Mouse (Mus musculus) lung, embryonic 14.5 days (tissue): ENCODE results near the gene Abhd16b. TPM values are rescaled to one million over a fixed set of nuclear protein-coding genes. Genes with fewer than 3 reads are reported as not detected.

Experiments
- ATAC-seq: fragments of 200-750 bp; cut with Nextera tagmentation; 2 replicates; pipeline ENCODE4 v1.8.0; 2017; ENCODE audit warnings: mild to moderate bottlenecking, moderate TSS enrichment, moderate library complexity; ENCODE audit not compliant: insufficient read depth
- DNase-seq: peaks from one replicate; pipeline ENCODE4 v3.0.0-alpha.2; 2015
- H3K27ac ChIP-seq: fragments of 300-500 bp; sonication (generic); 2 replicates; pipeline ENCODE4 v1.5.1; 2014; ENCODE audit warnings: low read depth, mild to moderate bottlenecking, moderate library complexity
- H3K27me3 ChIP-seq: fragments of 300-500 bp; sonication (generic); 2 replicates; pipeline ENCODE4 v1.6.1; 2014; ENCODE audit warnings: low read length, control low read depth; ENCODE audit not compliant: insufficient read depth
- H3K36me3 ChIP-seq: fragments of 300-500 bp; sonication (generic); 2 replicates; pipeline ENCODE4 v1.6.1; 2014; ENCODE audit warnings: control low read depth; ENCODE audit not compliant: insufficient read depth
- H3K4me1 ChIP-seq: fragments of 300-500 bp; sonication (generic); 2 replicates; pipeline ENCODE4 v1.6.1; 2014; ENCODE audit warnings: antibody characterized with exemption, control low read depth; ENCODE audit not compliant: insufficient read depth
- H3K4me2 ChIP-seq: fragments of 300-500 bp; sonication (generic); 2 replicates; pipeline ENCODE4 v1.6.1; 2014; ENCODE audit warnings: mild to moderate bottlenecking
- H3K4me3 ChIP-seq: fragments of 300-500 bp; sonication (generic); 2 replicates; pipeline ENCODE4 v1.5.1; 2014; ENCODE audit warnings: low read depth, low read length
- H3K9ac ChIP-seq: fragments of 300-500 bp; sonication (generic); 2 replicates; pipeline ENCODE4 v1.6.1; 2014
- H3K9me3 ChIP-seq: fragments of 300-500 bp; sonication (generic); 2 replicates; pipeline ENCODE4 v1.6.1; 2016; ENCODE audit warnings: low read depth, low read length, control low read depth
- CTCF ChIP-seq: IDR thresholded peaks from 2 replicates; pipeline ENCODE4 v1.5.1; 2016; ENCODE audit warnings: antibody characterized with exemption, low read depth
- WGBS: fragments of 180-500 bp; shearing (Covaris S2); extraction: QIAGEN DNeasy Blood & Tissue Kit; methylation state at CpG from one replicate; pipeline ENCODE4 v1.1.7; 2014; 5-methylcytosine and 5-hydroxymethylcytosine counted together
- polyA plus RNA-seq: library from polyadenylated mRNA; unstranded; fragments of >200 nt; fragmentation: Nextera tagmentation; extraction: Ambion mirVana; gene quantifications from 2 replicates; pipeline ENCODE4 v1.2.1, GENCODE M21; 2014

Gene Abhd16b
- polyA plus RNA-seq: 0.13 and 0.24 TPM in 2 replicates

- H3K36me3 ChIP-seq: no peaks in the 10 kb centered on the region
- TF ChIP-seq CTCF: no peak
- WGBS: 78% methylated on average over 31 of the region's 31 CpGs
Observed at GRCm38 (mm10) chr2:181493156-181493927, at the start of gene Abhd16b. Abhd16b (plus strand) TSS chr2:181493206.

GRCm38 (mm10) chr2:181452181-181452580 lies 40.8 kb upstream of the Abhd16b start:
- Histone ChIP-seq H3K4me3 (no peak overlapping the region), H3K9me3 (no peaks in the 10 kb centered on the region), H3K27ac (no peak overlapping the region), H3K9ac (no peak overlapping the region), H3K36me3 (no peaks in the 10 kb centered on the region), H3K4me2 (no peak overlapping the region), H3K27me3 (no peaks in the 10 kb centered on the region), H3K4me1 (no peaks in the 10 kb centered on the region)
- DNase-seq (no peak), ATAC-seq (no peak)
- WGBS: 69% methylated on average over 4 of the region's 4 CpGs
- no peak for TF ChIP-seq CTCF

More at GRCm38 (mm10) chr2:181493156-181493927, at the start of gene Abhd16b:
- no peak for DNase-seq
- Histone ChIP-seq H3K9me3 (no peaks in the 10 kb centered on the region), H3K4me3 (no peak within 1 kb of the TSS), H3K4me1 (no peaks in the 10 kb centered on the region), H3K4me2 (no peak within 1 kb of the TSS), H3K9ac (no peak within 1 kb of the TSS), H3K27ac (no peak within 1 kb of the TSS), H3K27me3 (no peaks in the 10 kb centered on the region)
- no peak for ATAC-seq

DNA sequence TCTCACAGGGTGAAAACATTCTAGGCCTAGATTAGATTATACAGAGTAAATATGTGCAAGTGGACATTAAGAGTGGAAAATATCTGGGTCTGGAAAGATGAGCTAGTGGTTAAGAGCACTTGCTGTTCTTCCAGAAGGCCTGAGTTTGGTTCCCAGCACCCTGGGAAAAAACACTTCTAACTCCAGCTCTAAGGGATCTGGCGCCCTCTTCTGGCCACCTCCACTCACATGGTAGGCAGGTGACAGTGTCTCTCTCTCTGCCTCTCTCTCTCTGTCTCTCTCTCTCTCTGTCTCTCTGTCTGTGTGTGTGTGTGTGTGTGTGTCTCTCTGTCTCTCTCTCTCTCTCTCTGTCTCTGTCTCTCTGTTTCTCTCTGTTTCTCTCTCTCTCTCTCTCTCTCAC lies 39.7 kb upstream of the Abhd16b start:
- 39% methylated on average over 1 of the region's 1 CpGs for WGBS
- no peak for DNase-seq
- no peak for ATAC-seq
- Histone ChIP-seq H3K36me3 (no peaks in the 10 kb centered on the region), H3K4me1 (no peaks in the 10 kb centered on the region), H3K4me3 (no peak overlapping the region), H3K9me3 (no peaks in the 10 kb centered on the region), H3K9ac (no peak overlapping the region), H3K27me3 (peaks cover 6% of the 10 kb centered on the region; the same call in 1 of the 2 replicates), H3K27ac (no peak overlapping the region), H3K4me2 (no peak overlapping the region)
- peak; percentile 33 for TF ChIP-seq CTCF

- H3K27ac ChIP-seq: no peak overlapping the region
- peaks cover 10% of the 10 kb centered on the region; the same call in 1 of the 2 replicates for H3K27me3 ChIP-seq
- no peak for TF ChIP-seq CTCF
- H3K4me2 ChIP-seq: no peak overlapping the region
- peaks cover 4% of the 10 kb centered on the region; the same call in 1 of the 2 replicates for H3K4me1 ChIP-seq
- no peak overlapping the region for H3K4me3 ChIP-seq
- DNase-seq: peak; percentile 80
- 56% methylated on average over 2 of the region's 2 CpGs for WGBS
- no peaks in the 10 kb centered on the region for H3K36me3 ChIP-seq
- no peak overlapping the region for H3K9ac ChIP-seq
- H3K9me3 ChIP-seq: no peaks in the 10 kb centered on the region
- no peak for ATAC-seq
Observed at GRCm38 (mm10) chr2:181455899-181456298, 37.1 kb upstream of the Abhd16b start.

DNA sequence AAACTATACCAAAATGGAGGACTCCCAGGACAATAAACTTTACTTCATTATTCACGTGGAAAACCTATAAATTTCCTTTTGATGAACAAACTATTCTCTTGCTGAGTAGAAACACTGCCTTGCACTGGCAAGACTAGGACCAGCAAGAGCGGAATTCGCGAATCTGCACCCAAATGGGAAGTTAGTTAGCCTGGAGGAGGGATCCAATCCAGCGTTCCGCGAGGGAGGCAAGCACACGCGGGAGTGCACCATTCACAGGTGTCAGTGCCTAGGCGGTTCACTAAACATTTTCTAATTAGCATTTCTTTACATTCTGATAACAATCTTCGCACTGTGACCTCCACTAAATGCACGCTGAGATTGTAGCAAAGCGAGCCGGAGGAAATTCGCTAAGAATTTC lies 35.2 kb upstream of the Abhd16b start:
- 0 out of 2 replicates have a peak overlapping the region, but pooled peaks have one; percentile 76 for H3K9ac ChIP-seq
- H3K27me3 ChIP-seq: peaks cover 10% of the 10 kb centered on the region; the same call in 1 of the 2 replicates
- no peak overlapping the region for H3K27ac ChIP-seq
- peak overlapping the region; percentile 99 for H3K4me2 ChIP-seq
- H3K36me3 ChIP-seq: no peaks in the 10 kb centered on the region
- peaks cover 4% of the 10 kb centered on the region; the same call in 1 of the 2 replicates for H3K4me1 ChIP-seq
- peak; percentile 54 for DNase-seq
- H3K9me3 ChIP-seq: no peaks in the 10 kb centered on the region
- peak overlapping the region; percentile 93 for H3K4me3 ChIP-seq
- no peak for ATAC-seq
- WGBS: 2% methylated on average over 15 of the region's 15 CpGs
- TF ChIP-seq CTCF: no peak

DNA sequence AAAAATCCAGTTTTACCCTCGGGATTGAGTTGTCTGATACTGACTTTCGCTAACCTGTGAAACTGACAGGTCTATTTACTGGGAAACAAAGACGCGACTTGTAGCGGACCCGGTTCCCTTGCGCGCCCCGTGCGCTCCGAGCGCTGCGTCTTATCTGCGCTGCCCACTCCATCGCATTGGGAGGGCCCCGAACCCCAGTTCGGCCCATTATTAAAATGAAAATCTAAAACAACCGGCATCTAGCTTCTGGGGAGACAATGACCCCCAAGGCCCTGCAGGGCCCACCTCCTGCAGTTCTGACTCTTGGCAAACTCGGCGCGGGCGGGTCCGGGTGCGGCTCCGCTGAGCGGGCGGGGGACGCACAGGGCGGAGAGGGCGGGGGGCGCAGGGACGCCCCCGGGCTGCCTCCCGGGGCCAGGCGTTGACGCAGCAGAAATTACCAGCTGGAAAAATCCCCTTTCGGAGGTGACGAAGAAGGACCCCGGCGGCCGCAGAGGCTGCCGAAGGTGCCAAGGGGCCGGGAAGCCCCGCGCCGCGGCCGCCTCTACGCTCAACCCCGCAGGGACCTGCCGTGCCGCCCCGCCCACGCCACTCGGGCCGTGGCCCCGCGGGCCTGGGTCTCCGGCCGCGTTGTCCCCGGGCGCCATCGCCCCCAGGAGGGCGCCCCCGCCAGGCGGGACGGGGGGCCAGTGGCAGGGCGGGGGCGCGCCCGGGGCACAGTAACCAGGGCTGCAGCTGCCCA lies 34.4 kb upstream of the Abhd16b start:
- under 1% methylated on average over 69 of the region's 72 CpGs for WGBS
- 0 out of 2 replicates have a peak overlapping the region, but pooled peaks have one; percentile 36 for H3K27ac ChIP-seq
- no peak for TF ChIP-seq CTCF
- DNase-seq: peak; percentile 40
- peak overlapping the region; percentile 93 for H3K4me3 ChIP-seq
- H3K9ac ChIP-seq: peak overlapping the region; percentile 76
- H3K27me3 ChIP-seq: peaks cover 10% of the 10 kb centered on the region; the same call in 1 of the 2 replicates
- H3K9me3 ChIP-seq: no peaks in the 10 kb centered on the region
- H3K36me3 ChIP-seq: no peaks in the 10 kb centered on the region
- peak overlapping the region; percentile 99 for H3K4me2 ChIP-seq
- no peak for ATAC-seq
- peaks cover 4% of the 10 kb centered on the region; the same call in 1 of the 2 replicates for H3K4me1 ChIP-seq
